Mouse (Mus musculus) neural tube, embryonic 12.5 days (tissue): ENCODE data around the gene Chst12. TPM values are rescaled to one million over a fixed set of nuclear protein-coding genes. Genes with fewer than 3 reads are reported as not detected.

Experiments used
- ATAC-seq: fragments of 200-750 bp; cut with Nextera tagmentation; 2 replicates; pipeline ENCODE4 v1.8.0; 2017; ENCODE audit warnings: low read depth, mild to moderate bottlenecking, moderate TSS enrichment, moderate library complexity; ENCODE audit not compliant: low FRiP score
- H3K27ac ChIP-seq: fragments of 300-500 bp; sonication (generic); 2 replicates; pipeline ENCODE4 v1.5.1; 2016
- H3K27me3 ChIP-seq: fragments of 300-500 bp; sonication (generic); replicated peaks from 2 replicates; pipeline ENCODE4 v1.6.1; 2016; ENCODE audit warnings: mild to moderate bottlenecking
- H3K36me3 ChIP-seq: fragments of 300-500 bp; sonication (generic); 2 replicates; pipeline ENCODE4 v1.6.1; 2016; ENCODE audit warnings: mild to moderate bottlenecking
- H3K4me1 ChIP-seq: fragments of 300-500 bp; sonication (generic); 2 replicates; pipeline ENCODE4 v1.6.1; 2016
- H3K4me2 ChIP-seq: fragments of 300-500 bp; sonication (generic); replicated peaks from 2 replicates; pipeline ENCODE4 v1.6.1; 2016; ENCODE audit warnings: mild to moderate bottlenecking
- H3K4me3 ChIP-seq: fragments of 300-500 bp; sonication (generic); 2 replicates; pipeline ENCODE4 v1.5.1; 2016
- H3K9ac ChIP-seq: fragments of 300-500 bp; sonication (generic); 2 replicates; pipeline ENCODE4 v1.6.1; 2016; ENCODE audit warnings: mild to moderate bottlenecking
- H3K9me3 ChIP-seq: fragments of 300-500 bp; sonication (generic); 2 replicates; pipeline ENCODE4 v1.6.1; 2016; ENCODE audit warnings: mild to moderate bottlenecking
- WGBS: fragments of 180-500 bp; shearing (Covaris S2); methylation state at CpG from one replicate; pipeline ENCODE4 v1.1.7; 2016; 5-methylcytosine and 5-hydroxymethylcytosine counted together
- polyA plus RNA-seq: library from polyadenylated mRNA; unstranded; fragments of >200 nt; fragmentation: Nextera tagmentation; extraction: Ambion mirVana; gene quantifications from 2 replicates; pipeline ENCODE4 v1.2.1, GENCODE M21; 2016

Chst12 gene
- polyA plus RNA-seq, 1 experiment from 2014 or later: 19.2 TPM

- 68% methylated on average over 4 of the region's 4 CpGs for WGBS
- Histone ChIP-seq H3K27ac (no peak overlapping the region), H3K36me3 (no peaks in the 10 kb centered on the region), H3K4me3 (no peak overlapping the region), H3K9ac (no peak overlapping the region), H3K9me3 (no peaks in the 10 kb centered on the region), H3K4me1 (peaks cover 22% of the 10 kb centered on the region), H3K4me2 (no peak overlapping the region), H3K27me3 (no peaks in the 10 kb centered on the region)
- ATAC-seq: no peak
Measured at GRCm38 (mm10) chr5:140566271-140566670, 60.9 kb downstream of the Chst12 start.

- Histone ChIP-seq H3K4me2 (no peak overlapping the region), H3K9me3 (no peaks in the 10 kb centered on the region), H3K9ac (no peak overlapping the region), H3K4me1 (peaks cover 22% of the 10 kb centered on the region), H3K27me3 (no peaks in the 10 kb centered on the region), H3K27ac (no peak overlapping the region), H3K4me3 (no peak overlapping the region), H3K36me3 (no peaks in the 10 kb centered on the region)
- WGBS: 52% methylated on average over 11 of the region's 11 CpGs
- ATAC-seq: 0 out of 2 replicates have a peak, but pooled peaks have one; percentile 37
Measured at GRCm38 (mm10) chr5:140567321-140567720, 62.0 kb downstream of the Chst12 start.

DNA sequence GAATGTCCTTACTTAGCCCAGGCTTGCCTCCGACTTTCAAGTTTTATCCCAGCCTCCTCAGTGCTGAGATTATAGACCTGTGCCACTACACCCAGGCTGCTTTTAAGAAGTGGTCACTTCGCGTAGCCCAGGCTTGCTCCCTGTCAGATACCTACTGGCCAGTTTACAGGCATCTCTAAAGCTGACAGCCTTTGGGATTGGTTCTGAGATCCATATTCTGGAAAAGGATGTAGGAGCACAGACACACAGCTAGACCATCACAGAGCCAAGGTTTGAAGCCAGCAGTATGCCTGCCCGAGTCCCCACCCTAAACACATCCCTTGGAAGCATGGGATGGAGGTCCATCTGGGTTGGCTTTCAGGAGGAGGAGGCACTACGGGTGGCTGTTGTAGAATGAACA is 62.4 kb downstream of the Chst12 start:
- no peak overlapping the region for H3K4me3 ChIP-seq
- peaks cover 22% of the 10 kb centered on the region for H3K4me1 ChIP-seq
- no peak overlapping the region for H3K4me2 ChIP-seq
- H3K9me3 ChIP-seq: no peaks in the 10 kb centered on the region
- no peaks in the 10 kb centered on the region for H3K27me3 ChIP-seq
- H3K36me3 ChIP-seq: no peaks in the 10 kb centered on the region
- no peak overlapping the region for H3K27ac ChIP-seq
- 91% methylated on average over 5 of the region's 5 CpGs for WGBS
- ATAC-seq: no peak
- H3K9ac ChIP-seq: no peak overlapping the region

GRCm38 (mm10) chr5:140568321-140568970 is 63.1 kb downstream of the Chst12 start:
- H3K27ac ChIP-seq: peak overlapping the region; percentile 26; the same call in 1 of the 2 replicates
- no peaks in the 10 kb centered on the region for H3K9me3 ChIP-seq
- peak; percentile 26; the same call in 1 of the 2 replicates for ATAC-seq
- H3K36me3 ChIP-seq: no peaks in the 10 kb centered on the region
- H3K4me1 ChIP-seq: peaks cover 22% of the 10 kb centered on the region
- peak overlapping the region; percentile 31; the same call in 1 of the 2 replicates for H3K4me2 ChIP-seq
- no peak overlapping the region for H3K4me3 ChIP-seq
- WGBS: 26% methylated on average over 10 of the region's 10 CpGs
- no peak overlapping the region for H3K9ac ChIP-seq
- no peaks in the 10 kb centered on the region for H3K27me3 ChIP-seq

GRCm38 (mm10) chr5:140569032-140569595 is 63.8 kb downstream of the Chst12 start:
- no peak overlapping the region for H3K9ac ChIP-seq
- no peaks in the 10 kb centered on the region for H3K36me3 ChIP-seq
- no peak for ATAC-seq
- H3K4me3 ChIP-seq: no peak overlapping the region
- H3K27me3 ChIP-seq: no peaks in the 10 kb centered on the region
- no peak overlapping the region for H3K27ac ChIP-seq
- H3K4me2 ChIP-seq: no peak overlapping the region
- H3K9me3 ChIP-seq: no peaks in the 10 kb centered on the region
- 85% methylated on average over 16 of the region's 16 CpGs for WGBS
- H3K4me1 ChIP-seq: peaks cover 22% of the 10 kb centered on the region

GRCm38 (mm10) chr5:140570223-140570870 is 65.0 kb downstream of the Chst12 start:
- H3K27me3 ChIP-seq: no peaks in the 10 kb centered on the region
- peaks cover 15% of the 10 kb centered on the region for H3K4me1 ChIP-seq
- H3K27ac ChIP-seq: no peak overlapping the region
- no peak overlapping the region for H3K9ac ChIP-seq
- H3K4me3 ChIP-seq: no peak overlapping the region
- 89% methylated on average over 13 of the region's 13 CpGs for WGBS
- no peak for ATAC-seq
- no peaks in the 10 kb centered on the region for H3K9me3 ChIP-seq
- no peaks in the 10 kb centered on the region for H3K36me3 ChIP-seq
- H3K4me2 ChIP-seq: no peak overlapping the region

DNA sequence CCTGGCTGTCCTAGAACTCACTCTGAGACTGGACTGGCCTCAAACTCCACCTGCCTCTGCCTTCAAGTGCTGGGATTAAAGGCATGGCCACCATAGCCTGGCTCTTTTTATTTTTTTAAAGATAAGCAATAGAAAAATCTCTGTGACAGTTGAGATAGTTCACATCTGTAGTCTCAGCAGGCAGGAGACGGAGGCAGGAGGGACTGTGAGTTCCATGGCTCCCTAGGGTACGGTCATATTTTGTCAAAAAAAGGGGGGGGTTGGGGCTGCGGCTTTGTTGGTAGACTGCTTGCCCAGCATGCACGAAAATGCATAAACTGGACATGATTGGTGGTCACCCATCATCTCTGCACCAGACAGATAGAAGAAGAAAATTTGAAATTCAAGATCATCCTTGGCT is 65.9 kb downstream of the Chst12 start:
- WGBS: 55% methylated on average over 4 of the region's 4 CpGs

GRCm38 (mm10) chr5:140571673-140572072 is 66.3 kb downstream of the Chst12 start:
- no peak for ATAC-seq
- Histone ChIP-seq H3K27ac (no peak overlapping the region), H3K4me1 (peaks cover 8% of the 10 kb centered on the region; the same call in 1 of the 2 replicates)

More for the DNA sequence above, 65.9 kb downstream of the Chst12 start:
- Histone ChIP-seq H3K36me3 (no peaks in the 10 kb centered on the region), H3K4me3 (no peak overlapping the region), H3K4me1 (peaks cover 8% of the 10 kb centered on the region; the same call in 1 of the 2 replicates), H3K9me3 (no peaks in the 10 kb centered on the region), H3K27ac (no peak overlapping the region), H3K27me3 (no peaks in the 10 kb centered on the region), H3K9ac (no peak overlapping the region), H3K4me2 (no peak overlapping the region)
- no peak for ATAC-seq

GRCm38 (mm10) chr5:140572611-140573010 is 67.3 kb downstream of the Chst12 start:
- no peaks in the 10 kb centered on the region for H3K9me3 ChIP-seq
- no peak overlapping the region for H3K9ac ChIP-seq
- WGBS: 78% methylated on average over 6 of the region's 6 CpGs
- no peaks in the 10 kb centered on the region for H3K36me3 ChIP-seq
- no peak for ATAC-seq
- peaks cover 8% of the 10 kb centered on the region; the same call in 1 of the 2 replicates for H3K4me1 ChIP-seq
- no peaks in the 10 kb centered on the region for H3K27me3 ChIP-seq
- no peak overlapping the region for H3K27ac ChIP-seq
- H3K4me3 ChIP-seq: no peak overlapping the region
- H3K4me2 ChIP-seq: no peak overlapping the region

More at GRCm38 (mm10) chr5:140571673-140572072, 66.3 kb downstream of the Chst12 start:
- Histone ChIP-seq H3K27me3 (no peaks in the 10 kb centered on the region), H3K9ac (no peak overlapping the region), H3K4me3 (no peak overlapping the region), H3K4me2 (no peak overlapping the region), H3K36me3 (no peaks in the 10 kb centered on the region), H3K9me3 (no peaks in the 10 kb centered on the region)
- WGBS: 57% methylated on average over 10 of the region's 10 CpGs

Other genes starting within 250 kb of the Chst12 start
- 44.1 TPM in 2 replicates for gene Mad1l1, start 184.0 kb upstream of the Chst12 start, polyA plus RNA-seq
- 41.6 and 43.3 TPM in 2 replicates for gene Nudt1, start 183.9 kb upstream of the Chst12 start, polyA plus RNA-seq
- gene Mrm2, start 173.7 kb upstream of the Chst12 start, polyA plus RNA-seq: 18.1 and 18.6 TPM in 2 replicates
- 18.2 and 19.1 TPM in 2 replicates for gene Snx8, start 116.3 kb upstream of the Chst12 start, polyA plus RNA-seq
- gene Eif3b, start 86.2 kb upstream of the Chst12 start, polyA plus RNA-seq: 167 and 170 TPM in 2 replicates
- gene Gm4869, start 59.9 kb upstream of the Chst12 start, polyA plus RNA-seq: 0.06 TPM in 1 of 2 replicates, not detected in the other
- gene Grifin, start 59.5 kb downstream of the Chst12 start, polyA plus RNA-seq: not detected in 2 replicates
- gene Lfng, start 101.8 kb downstream of the Chst12 start, polyA plus RNA-seq: 30.5 and 34.5 TPM in 2 replicates
- gene Ttyh3, start 143.5 kb downstream of the Chst12 start, polyA plus RNA-seq: 79.6 and 83.3 TPM in 2 replicates
- gene Iqce, start 196.8 kb downstream of the Chst12 start, polyA plus RNA-seq: 20.6 and 29.5 TPM in 2 replicates
- gene Brat1, start 199.5 kb downstream of the Chst12 start, polyA plus RNA-seq: 25.2 TPM in 2 replicates
- gene Amz1, start 218.6 kb downstream of the Chst12 start, polyA plus RNA-seq: 0.91 and 1.5 TPM in 2 replicates